ENCODE assay signal across 11 mouse cellular contexts in genomic region chr16:4831650-4832419, GRCm38 (mm10). TPM values are rescaled to one million over a fixed set of nuclear protein-coding genes. Genes with fewer than 3 reads are reported as not detected.
DNase-seq lines count a peak whose midpoint lies in the region; ATAC-seq and TF ChIP-seq lines count a peak whose summit lies in the region.
"Had no signal": no experiment of that assay in that cellular context is flagged by ENCODE, and none has a peak within 500 bp of the region (broad histone marks: within the 10 kb centered on the region; RNA-seq: fewer than 3 reads in every experiment).

No protein-coding gene starts in this region.

- H3K4me3 ChIP-seq in kidney, adult 2 months (ENCODE audit: insufficient read depth, low read depth, low read length), result no peak overlapping the region
- H3K4me3 ChIP-seq: hindbrain, embryonic 12.5 days had no signal

- peak; percentile 82 for ATAC-seq in megakaryocyte-erythroid progenitor cell, adult 5-6 weeks (replicated peaks; ENCODE audit: low FRiP score, low TSS enrichment, poor library complexity, severe bottlenecking)
- ATAC-seq in monocyte, adult 5-6 weeks (replicated peaks; ENCODE audit: insufficient number of reproducible peaks, low FRiP score, low TSS enrichment, poor library complexity, severe bottlenecking), result no peak

- no peaks in the 10 kb centered on the region for H3K36me3 ChIP-seq in kidney, adult 2 months (ENCODE audit: control insufficient read depth, insufficient read depth, low read length)
- H3K36me3 ChIP-seq: G1E; hindbrain, embryonic 12.5 days had no signal

- WGBS in kidney, adult 2 months, result 54% methylated on average over 15 of the region's 15 CpGs

- TF ChIP-seq CTCF in kidney, adult 2 months (conservative IDR thresholded peaks at IDR 0.05; ENCODE audit: insufficient read depth, insufficient read length, low read depth, low read length), result peak; percentile 39; the same call in 1 of the 2 replicates

- H3K27ac ChIP-seq in kidney, adult 2 months (ENCODE audit: insufficient read depth, low read depth, low read length), result no peak overlapping the region
- H3K27ac ChIP-seq: hindbrain, embryonic 12.5 days had no signal

- TF ChIP-seq POLR2A in kidney, adult 2 months (IDR thresholded peaks at IDR 0.05; ENCODE audit: low read depth, low read length), result no peak

- H3K27me3 ChIP-seq in kidney, adult 2 months (replicated peaks; ENCODE audit: control insufficient read depth, insufficient read depth, low read length), result no peaks in the 10 kb centered on the region
- H3K27me3 ChIP-seq: hindbrain, embryonic 12.5 days had no signal

- no peaks in the 10 kb centered on the region for H3K4me1 ChIP-seq in kidney, adult 2 months (ENCODE audit: control insufficient read depth, insufficient read depth, low read length)
- H3K4me1 ChIP-seq: hindbrain, embryonic 12.5 days had no signal

- DNase-seq in kidney, adult 2 months, result no peak
- no peak for DNase-seq in kidney, adult 18-20 months
- DNase-seq in ZHBTc4 (ENCODE audit: low read depth, low spot score), result peak; percentile 45
- DNase-seq in layer of hippocampus, postnatal 14 days (ENCODE audit: low spot score in 2 of 2), result peak; percentile 8 to 20
- DNase-seq in spleen, adult 18-20 months, result no peak
- DNase-seq in embryo, embryonic 11 days, result no peak

RNA-seq across cellular contexts. Expression of gene 4930562C15Rik, which starts 3.4 kb away (rescaled TPM):
- polyA plus RNA-seq in kidney, adult 2 months (2012; rRNA removed), result 0.03 TPM in 1 of 2 replicates, not detected in the other
- total RNA-seq in layer of hippocampus, postnatal 14 days (2021), result not detected
- total RNA-seq in megakaryocyte-erythroid progenitor cell, adult 5-6 weeks (2014; fragmentation: Nextera tagmentation), result not detected in 2 replicates
- not detected in 2 replicates for total RNA-seq in megakaryocyte-erythroid progenitor cell, adult 5-6 weeks (2017)
- 1.3 TPM in 1 of 3 replicates, not detected in the others for total RNA-seq in monocyte, adult 5-6 weeks (2017)
- total RNA-seq: megakaryocyte, adult 5-6 weeks had no signal
- polyA plus RNA-seq: G1E had no signal

RNA-seq across cellular contexts. Expression of gene Cdip1, which starts 41.7 kb away (rescaled TPM):
- polyA plus RNA-seq in kidney, adult 2 months (2012; rRNA removed), result 83.2 and 105 TPM in 2 replicates
- 100 to 1,000 TPM; 188 to 191 TPM for total RNA-seq in layer of hippocampus, postnatal 14 days (2021)
- 15.3 and 17.7 TPM in 2 replicates for total RNA-seq in megakaryocyte-erythroid progenitor cell, adult 5-6 weeks (2014; fragmentation: Nextera tagmentation)
- 14.0 and 15.5 TPM in 2 replicates for total RNA-seq in megakaryocyte-erythroid progenitor cell, adult 5-6 weeks (2017)
- total RNA-seq in monocyte, adult 5-6 weeks (2017), result 14.5 to 29.4 TPM (median 16.6 TPM) in 3 replicates

RNA-seq across cellular contexts. Expression of gene Ubald1, which starts 48.3 kb away (rescaled TPM):
- 38.4 and 39.2 TPM in 2 replicates for polyA plus RNA-seq in kidney, adult 2 months (2012; rRNA removed)
- total RNA-seq in layer of hippocampus, postnatal 14 days (2021), result 10 to 100 TPM; 80.1 to 84.6 TPM
- total RNA-seq in megakaryocyte-erythroid progenitor cell, adult 5-6 weeks (2014; fragmentation: Nextera tagmentation), result 20.3 and 33.3 TPM in 2 replicates
- 15.2 and 16.5 TPM in 2 replicates for total RNA-seq in megakaryocyte-erythroid progenitor cell, adult 5-6 weeks (2017)
- 11.3 to 32.6 TPM (median 13.8 TPM) in 3 replicates for total RNA-seq in monocyte, adult 5-6 weeks (2017)

RNA-seq across cellular contexts. Expression of gene Mgrn1, which starts 54.2 kb away (rescaled TPM):
- polyA plus RNA-seq in kidney, adult 2 months (2012; rRNA removed), result 197 and 218 TPM in 2 replicates
- 100 to 1,000 TPM; 190 to 194 TPM for total RNA-seq in layer of hippocampus, postnatal 14 days (2021)
- 16.0 and 21.8 TPM in 2 replicates for total RNA-seq in megakaryocyte-erythroid progenitor cell, adult 5-6 weeks (2014; fragmentation: Nextera tagmentation)
- total RNA-seq in megakaryocyte-erythroid progenitor cell, adult 5-6 weeks (2017), result 8.7 and 13.3 TPM in 2 replicates
- total RNA-seq in monocyte, adult 5-6 weeks (2017), result 29.3 to 42.2 TPM (median 41.6 TPM) in 3 replicates

Comparison
In these comparisons a context has a peak if more than half of its experiments do, and no peak if none do; other contexts are left out.
1. DNase-seq: peak in ZHBTc4 (single experiment) and layer of hippocampus, postnatal 14 days (2 of 2); none in kidney, adult 2 months (single experiment), kidney, adult 18-20 months (single experiment), spleen, adult 18-20 months (0 of 2) and embryo, embryonic 11 days (single experiment).